Mouse (Mus musculus) forebrain, postnatal 0 days (tissue): ENCODE data around the gene Olfr883. TPM values are rescaled to one million over a fixed set of nuclear protein-coding genes. Genes with fewer than 3 reads are reported as not detected.

ENCODE experiments used
- ATAC-seq: fragments of 200-750 bp; cut with Nextera tagmentation; 2 replicates; pipeline ENCODE4 v1.8.0; 2017; ENCODE audit warnings: mild to moderate bottlenecking, moderate library complexity
- DNase-seq: peaks from one replicate; pipeline ENCODE4 v3.0.0-alpha.2; 2015
- H3K27ac ChIP-seq: fragments of 300-500 bp; sonication (generic); 2 replicates; pipeline ENCODE4 v1.5.1; 2014; ENCODE audit warnings: low read depth, mild to moderate bottlenecking, antibody characterized with exemption, low read length, moderate library complexity, mixed read lengths
- H3K27me3 ChIP-seq: fragments of 300-500 bp; sonication (generic); 2 replicates; pipeline ENCODE4 v1.6.1; 2014; ENCODE audit warnings: mild to moderate bottlenecking, low read length, mixed read lengths; ENCODE audit not compliant: insufficient read depth
- H3K36me3 ChIP-seq: fragments of 300-500 bp; sonication (generic); 2 replicates; pipeline ENCODE4 v1.6.1; 2014; ENCODE audit warnings: mild to moderate bottlenecking, moderate library complexity; ENCODE audit not compliant: insufficient read depth
- H3K4me1 ChIP-seq: fragments of 300-500 bp; sonication (generic); 2 replicates; pipeline ENCODE4 v1.6.1; 2014; ENCODE audit warnings: antibody characterized with exemption; ENCODE audit not compliant: insufficient read depth
- H3K4me2 ChIP-seq: fragments of 300-500 bp; sonication (generic); 2 replicates; pipeline ENCODE4 v1.6.1; 2014; ENCODE audit warnings: low read depth, mild to moderate bottlenecking, moderate library complexity
- H3K4me3 ChIP-seq: fragments of 300-500 bp; sonication (generic); 2 replicates; pipeline ENCODE4 v1.5.1; 2014; ENCODE audit warnings: low read depth, low read length, mixed read lengths
- H3K9ac ChIP-seq: fragments of 300-500 bp; sonication (generic); 2 replicates; pipeline ENCODE4 v1.6.1; 2014; ENCODE audit warnings: mild to moderate bottlenecking
- H3K9me3 ChIP-seq: fragments of 300-500 bp; sonication (generic); 2 replicates; pipeline ENCODE4 v1.6.1; 2016; ENCODE audit warnings: low read length
- CTCF ChIP-seq: sonication (generic); IDR thresholded peaks from 2 replicates; pipeline ENCODE4 v1.5.1; 2016; ENCODE audit warnings: antibody characterized with exemption, control low read depth, low read depth
- WGBS: fragments of 180-500 bp; shearing (Covaris S2); extraction: QIAGEN DNeasy Blood & Tissue Kit; methylation state at CpG from one replicate; pipeline ENCODE4 v1.1.7; 2014; 5-methylcytosine and 5-hydroxymethylcytosine counted together
- polyA plus RNA-seq: library from polyadenylated mRNA; unstranded; fragments of >200 nt; fragmentation: Nextera tagmentation; extraction: Ambion mirVana; gene quantifications from 2 replicates; pipeline ENCODE4 v1.2.1, GENCODE M21; 2015
- total RNA-seq: library from RNA; depleted of rRNA; stranded (reverse); fragments of >200 nt; gene quantifications from 2 replicates; pipeline ENCODE4 v1.2.3, GENCODE M21; 2014; rRNA removed

Olfr883 gene
- total RNA-seq = not detected in 2 replicates
- not detected in 2 replicates for polyA plus RNA-seq

DNA sequence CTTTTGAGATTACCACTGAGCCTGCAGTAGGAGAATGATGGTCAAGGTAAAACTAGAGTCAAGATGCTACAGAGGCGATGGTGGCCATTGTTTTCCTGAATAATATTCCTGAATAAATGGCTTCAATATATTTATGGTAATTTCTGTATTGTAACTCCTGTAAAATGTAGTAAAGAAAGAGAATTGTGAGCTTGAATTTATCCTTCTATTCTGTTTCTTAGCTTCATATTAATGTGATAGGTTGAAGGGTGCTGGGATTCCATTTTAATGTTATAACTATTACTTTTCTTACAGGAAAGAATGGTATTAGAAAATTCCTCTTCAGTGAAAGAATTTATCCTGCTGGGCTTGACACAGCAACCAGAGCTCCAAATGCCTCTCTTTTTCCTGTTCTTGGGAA lies at the start of gene Olfr883:
Olfr883 (plus strand) TSS at position 301 of the 400 bp plus-strand sequence.
- ATAC-seq = no peak
- Histone ChIP-seq H3K4me2 (no peak within 1 kb of the TSS), H3K9me3 (no peaks in the 10 kb centered on the region), H3K4me1 (no peaks in the 10 kb centered on the region), H3K27ac (no peak within 1 kb of the TSS), H3K27me3 (no peaks in the 10 kb centered on the region), H3K4me3 (no peak within 1 kb of the TSS), H3K36me3 (no peaks in the 10 kb centered on the region), H3K9ac (no peak within 1 kb of the TSS)
- no peak for TF ChIP-seq CTCF
- no peak for DNase-seq
- WGBS = 86% methylated on average over 1 of the region's 1 CpGs

DNA sequence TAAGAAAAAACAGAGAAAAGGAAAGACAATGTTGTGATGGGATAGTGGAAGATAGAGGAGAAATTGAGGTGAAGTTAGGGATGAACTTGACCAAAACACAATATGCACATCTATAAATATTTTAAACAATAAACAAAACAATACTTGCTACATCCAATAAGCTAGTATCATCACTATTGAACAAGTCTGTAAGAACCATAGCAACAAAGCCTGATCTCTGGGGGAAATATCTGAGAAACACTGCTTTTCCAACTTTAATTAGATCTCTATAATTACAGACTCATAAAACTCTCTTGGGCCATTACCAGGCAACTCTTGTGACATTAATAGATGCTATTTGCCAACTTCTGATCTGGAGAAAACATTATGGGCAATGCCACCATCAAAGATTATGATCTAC lies 34.1 kb upstream of the Olfr883 start, which contains the start of gene Olfr881:
Olfr881 (plus strand) TSS at position 301 of the 400 bp plus-strand sequence.
- ATAC-seq = no peak
- DNase-seq = no peak
- Histone ChIP-seq H3K4me2 (no peak within 1 kb of the TSS), H3K36me3 (no peaks in the 10 kb centered on the region), H3K9ac (no peak within 1 kb of the TSS), H3K4me1 (no peaks in the 10 kb centered on the region), H3K27ac (no peak within 1 kb of the TSS), H3K9me3 (no peaks in the 10 kb centered on the region), H3K4me3 (no peak within 1 kb of the TSS), H3K27me3 (no peaks in the 10 kb centered on the region)
- TF ChIP-seq CTCF = no peak

GRCm38 (mm10) chr9:37998581-37999204 lies 26.9 kb upstream of the Olfr883 start:
- Histone ChIP-seq H3K9me3 (no peaks in the 10 kb centered on the region), H3K4me3 (no peak overlapping the region), H3K4me2 (no peak overlapping the region), H3K4me1 (no peaks in the 10 kb centered on the region), H3K27me3 (no peaks in the 10 kb centered on the region), H3K36me3 (no peaks in the 10 kb centered on the region), H3K27ac (no peak overlapping the region), H3K9ac (no peak overlapping the region)
- ATAC-seq (no peak), DNase-seq (peak; percentile 6)
- 43% methylated on average over 2 of the region's 2 CpGs for WGBS
- peak; percentile 40; the same call in 1 of the 2 replicates for TF ChIP-seq CTCF

DNA sequence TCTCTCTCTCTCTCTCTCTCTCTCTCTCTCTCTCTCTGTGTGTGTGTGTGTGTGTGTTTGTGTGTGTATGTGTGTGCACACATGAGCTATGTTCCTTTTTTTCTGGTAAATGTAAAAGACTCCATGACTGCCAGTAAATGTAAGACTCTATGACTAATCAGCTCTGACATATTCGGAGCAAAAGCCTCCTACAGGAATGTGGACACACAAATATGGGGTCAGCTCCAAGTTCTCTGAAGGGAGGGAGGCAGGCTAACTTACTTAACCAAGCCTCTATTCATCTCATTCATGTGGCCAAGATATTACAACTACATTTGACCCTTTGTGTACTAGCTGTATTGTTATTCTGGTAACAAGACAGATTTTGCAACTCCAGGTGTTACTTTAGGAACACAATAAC lies 25.6 kb upstream of the Olfr883 start:
- Histone ChIP-seq H3K4me1 (no peaks in the 10 kb centered on the region), H3K9me3 (no peaks in the 10 kb centered on the region), H3K4me2 (no peak overlapping the region), H3K9ac (no peak overlapping the region), H3K27ac (no peak overlapping the region), H3K27me3 (no peaks in the 10 kb centered on the region), H3K4me3 (no peak overlapping the region), H3K36me3 (no peaks in the 10 kb centered on the region)
- TF ChIP-seq CTCF = no peak
- ATAC-seq (no peak), DNase-seq (no peak)
- 42% methylated on average over 1 of the region's 1 CpGs for WGBS

DNA sequence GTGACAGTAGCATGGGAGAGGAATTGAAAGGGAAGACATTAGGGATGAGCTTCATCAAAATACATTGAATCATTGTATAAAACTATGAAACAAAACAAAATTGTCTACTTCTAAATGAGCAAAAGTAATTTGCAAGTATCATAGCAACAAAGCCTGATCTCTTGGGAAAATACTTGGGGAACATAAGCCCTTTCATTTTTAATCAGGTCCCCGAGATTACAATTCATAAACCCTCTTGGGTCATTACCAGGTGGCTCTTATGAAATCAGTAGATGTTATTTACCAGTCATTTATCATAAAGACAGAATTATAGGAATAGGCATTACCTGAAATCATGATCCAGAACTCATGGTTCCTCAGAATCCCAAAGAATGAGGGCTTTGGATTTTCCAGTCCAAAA lies 20.6 kb downstream of the Olfr883 start, which contains the start of gene Olfr884:
Olfr884 (plus strand) TSS at position 301 of the 400 bp plus-strand sequence.
- no peak for ATAC-seq
- Histone ChIP-seq H3K4me2 (no peak within 1 kb of the TSS), H3K9ac (no peak within 1 kb of the TSS), H3K27me3 (no peaks in the 10 kb centered on the region), H3K36me3 (no peaks in the 10 kb centered on the region), H3K9me3 (no peaks in the 10 kb centered on the region), H3K27ac (no peak within 1 kb of the TSS), H3K4me1 (no peaks in the 10 kb centered on the region), H3K4me3 (no peak within 1 kb of the TSS)
- 64% methylated on average over 1 of the region's 1 CpGs for WGBS
- DNase-seq = no peak
- TF ChIP-seq CTCF = no peak

GRCm38 (mm10) chr9:38061022-38061421 lies 35.4 kb downstream of the Olfr883 start, which contains the start of gene Olfr885:
Gene Olfr885 (plus strand): TSS chr9:38061322.
- H3K27me3 ChIP-seq = no peaks in the 10 kb centered on the region
- H3K27ac ChIP-seq = no peak within 1 kb of the TSS
- H3K4me1 ChIP-seq = no peaks in the 10 kb centered on the region
- TF ChIP-seq CTCF = no peak
- 90% methylated on average over 3 of the region's 3 CpGs for WGBS
- H3K4me3 ChIP-seq = no peak within 1 kb of the TSS
- DNase-seq = no peak
- H3K9me3 ChIP-seq = no peaks in the 10 kb centered on the region
- ATAC-seq = no peak
- no peak within 1 kb of the TSS for H3K4me2 ChIP-seq
- H3K36me3 ChIP-seq = no peaks in the 10 kb centered on the region
- H3K9ac ChIP-seq = no peak within 1 kb of the TSS

Other genes starting within 250 kb of the Olfr883 start
- gene Olfr876, start 222.8 kb upstream of the Olfr883 start, total RNA-seq = not detected in 2 replicates
- gene Olfr876, start 222.8 kb upstream of the Olfr883 start, polyA plus RNA-seq = not detected in 2 replicates
- not detected in 2 replicates for gene Olfr877, start 171.5 kb upstream of the Olfr883 start, total RNA-seq
- 0.11 TPM in 1 of 2 replicates, not detected in the other for gene Olfr877, start 171.5 kb upstream of the Olfr883 start, polyA plus RNA-seq
- gene Olfr145, start 129.1 kb upstream of the Olfr883 start, total RNA-seq = not detected in 2 replicates
- gene Olfr145, start 129.1 kb upstream of the Olfr883 start, polyA plus RNA-seq = not detected in 2 replicates
- gene Olfr878, start 108.0 kb upstream of the Olfr883 start, total RNA-seq = not detected in 2 replicates
- not detected in 2 replicates for gene Olfr878, start 108.0 kb upstream of the Olfr883 start, polyA plus RNA-seq
- not detected in 2 replicates for gene Olfr881, start 34.0 kb upstream of the Olfr883 start, total RNA-seq
- gene Olfr881, start 34.0 kb upstream of the Olfr883 start, polyA plus RNA-seq = not detected in 2 replicates
- gene Olfr884, start 20.7 kb downstream of the Olfr883 start, total RNA-seq = not detected in 2 replicates
- not detected in 2 replicates for gene Olfr884, start 20.7 kb downstream of the Olfr883 start, polyA plus RNA-seq
- not detected in 2 replicates for gene Olfr885, start 35.5 kb downstream of the Olfr883 start, total RNA-seq
- not detected in 2 replicates for gene Olfr885, start 35.5 kb downstream of the Olfr883 start, polyA plus RNA-seq
- gene Olfr887, start 58.3 kb downstream of the Olfr883 start, total RNA-seq = not detected in 2 replicates
- gene Olfr887, start 58.3 kb downstream of the Olfr883 start, polyA plus RNA-seq = not detected in 2 replicates
- not detected in 2 replicates for gene Olfr888, start 82.3 kb downstream of the Olfr883 start, total RNA-seq
- gene Olfr888, start 82.3 kb downstream of the Olfr883 start, polyA plus RNA-seq = not detected in 2 replicates
- gene Olfr889, start 89.4 kb downstream of the Olfr883 start, total RNA-seq = not detected in 2 replicates
- gene Olfr889, start 89.4 kb downstream of the Olfr883 start, polyA plus RNA-seq = 0.02 and 0.04 TPM in 2 replicates
- not detected in 2 replicates for gene Olfr890, start 116.7 kb downstream of the Olfr883 start, total RNA-seq
- not detected in 2 replicates for gene Olfr890, start 116.7 kb downstream of the Olfr883 start, polyA plus RNA-seq
- gene Olfr891, start 155.0 kb downstream of the Olfr883 start, total RNA-seq = not detected in 2 replicates
- not detected in 2 replicates for gene Olfr891, start 155.0 kb downstream of the Olfr883 start, polyA plus RNA-seq
- gene Olfr893, start 182.6 kb downstream of the Olfr883 start, total RNA-seq = not detected in 2 replicates
- gene Olfr893, start 182.6 kb downstream of the Olfr883 start, polyA plus RNA-seq = not detected in 2 replicates
- not detected in 2 replicates for gene Olfr894, start 192.2 kb downstream of the Olfr883 start, total RNA-seq
- not detected in 2 replicates for gene Olfr894, start 192.2 kb downstream of the Olfr883 start, polyA plus RNA-seq
- gene Olfr143, start 227.0 kb downstream of the Olfr883 start, total RNA-seq = not detected in 2 replicates
- gene Olfr143, start 227.0 kb downstream of the Olfr883 start, polyA plus RNA-seq = not detected in 2 replicates
- not detected in 2 replicates for gene Olfr895, start 242.0 kb downstream of the Olfr883 start, total RNA-seq
- gene Olfr895, start 242.0 kb downstream of the Olfr883 start, polyA plus RNA-seq = not detected in 2 replicates